Mouse (Mus musculus) embryo, embryonic 10.5 days (tissue): ENCODE data around the gene Tnfaip3.

ENCODE experiments used
- DNase-seq: peaks from one replicate; pipeline ENCODE4 v3.0.0-alpha.2; 2015; ENCODE audit warnings: low spot score

Tnfaip3 gene

GRCm38 (mm10) chr10:19015257-19015862 lies at the start of gene Tnfaip3:
Gene Tnfaip3, minus strand, starts transcription at chr10:19015657.
- peak; percentile 95 for DNase-seq

DNA sequence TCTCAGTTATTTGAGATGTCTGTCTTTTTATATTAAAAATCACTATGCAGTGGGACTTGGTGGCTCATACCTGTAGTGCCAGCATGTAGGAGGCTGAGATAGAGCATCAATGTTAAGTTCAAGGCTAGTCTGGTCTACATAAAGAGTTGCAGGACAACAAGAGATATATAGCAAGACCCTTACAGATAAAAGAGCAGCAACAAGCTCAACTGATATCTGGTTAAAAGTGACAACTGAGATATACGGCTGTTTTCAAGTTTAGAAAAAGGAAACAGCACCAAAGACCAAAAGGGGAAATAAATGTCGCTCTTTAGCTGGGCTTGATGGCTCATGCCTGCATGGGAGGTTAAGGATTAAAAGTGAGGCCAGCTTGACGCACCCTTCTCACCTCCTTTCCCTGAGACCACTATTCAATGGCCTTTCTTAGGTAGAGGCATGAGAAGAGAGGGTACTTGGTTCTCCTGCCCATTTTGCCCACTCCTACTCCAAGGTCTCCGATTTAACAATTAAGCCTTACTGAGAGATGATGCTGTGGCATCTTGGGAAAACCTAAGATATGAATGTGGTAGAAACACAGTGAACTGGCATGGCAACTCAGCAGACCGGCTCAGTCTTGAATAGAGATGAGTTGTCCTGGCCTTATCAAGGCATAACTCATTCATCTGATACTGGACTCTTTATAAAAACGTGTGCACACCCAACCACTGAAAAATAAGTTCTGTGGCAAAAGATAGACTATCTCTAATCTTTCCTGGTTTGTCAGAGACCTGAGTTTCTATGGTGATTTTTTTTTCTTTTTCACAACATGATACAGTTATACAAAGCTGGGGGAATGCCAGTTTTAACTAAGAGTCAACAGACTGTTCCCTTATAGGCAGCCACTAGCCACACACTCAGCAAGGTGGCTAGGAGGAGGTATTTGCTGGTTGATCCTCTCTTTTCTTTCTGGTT lies 49.5 kb upstream of the Tnfaip3 start:
- no peak for DNase-seq

DNA sequence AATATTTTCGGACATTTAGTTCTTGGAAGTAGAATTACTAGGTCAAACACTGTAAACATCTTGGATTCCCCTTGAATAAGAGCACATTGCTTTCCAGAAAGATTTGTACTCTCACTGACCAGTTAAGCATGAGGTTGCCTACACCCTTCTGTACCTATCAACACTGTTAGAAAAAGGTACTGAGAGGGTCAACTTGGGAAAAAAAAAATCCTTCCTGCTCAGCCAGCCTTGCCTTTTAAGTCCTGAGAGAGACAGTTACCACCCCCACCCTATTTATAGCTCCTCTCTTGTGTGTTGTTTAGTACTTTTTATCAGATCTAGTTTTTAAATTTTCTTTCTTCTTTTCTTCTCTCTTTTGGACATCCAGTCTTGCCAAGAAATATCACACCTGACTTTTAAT lies 48.2 kb upstream of the Tnfaip3 start:
- DNase-seq = no peak

DNA sequence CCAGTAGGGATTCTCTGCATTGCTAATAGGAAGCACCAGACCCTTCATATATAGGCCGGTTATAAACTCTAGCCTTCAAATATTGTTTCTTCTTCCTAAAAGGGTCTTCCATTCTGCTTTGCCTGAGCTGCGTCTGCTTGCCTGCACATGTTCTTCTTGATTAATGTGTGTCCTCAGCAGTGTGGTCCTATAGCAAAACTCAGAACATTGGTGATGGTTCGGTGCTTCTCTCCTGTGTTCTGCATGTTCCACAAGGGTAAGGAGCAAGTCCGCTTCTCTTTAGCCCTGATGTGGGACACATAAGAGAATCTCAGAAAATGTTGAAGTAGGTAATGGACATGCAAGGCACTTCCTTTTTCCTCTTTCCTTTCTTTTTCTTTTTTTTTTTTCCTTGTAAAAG lies 47.8 kb upstream of the Tnfaip3 start:
- DNase-seq = no peak

- peak; percentile 20 for DNase-seq
Measured at GRCm38 (mm10) chr10:19062098-19062905, 46.8 kb upstream of the Tnfaip3 start.

GRCm38 (mm10) chr10:19061201-19061600 lies 45.7 kb upstream of the Tnfaip3 start:
- no peak for DNase-seq

GRCm38 (mm10) chr10:19053524-19053923 lies 38.1 kb upstream of the Tnfaip3 start:
- DNase-seq = no peak

- no peak for DNase-seq
Measured at GRCm38 (mm10) chr10:19045986-19046385, 30.5 kb upstream of the Tnfaip3 start.

- no peak for DNase-seq
Measured at GRCm38 (mm10) chr10:19044765-19045516, 29.5 kb upstream of the Tnfaip3 start.

- DNase-seq = no peak
Measured at GRCm38 (mm10) chr10:19043529-19044262, 28.2 kb upstream of the Tnfaip3 start.

DNA sequence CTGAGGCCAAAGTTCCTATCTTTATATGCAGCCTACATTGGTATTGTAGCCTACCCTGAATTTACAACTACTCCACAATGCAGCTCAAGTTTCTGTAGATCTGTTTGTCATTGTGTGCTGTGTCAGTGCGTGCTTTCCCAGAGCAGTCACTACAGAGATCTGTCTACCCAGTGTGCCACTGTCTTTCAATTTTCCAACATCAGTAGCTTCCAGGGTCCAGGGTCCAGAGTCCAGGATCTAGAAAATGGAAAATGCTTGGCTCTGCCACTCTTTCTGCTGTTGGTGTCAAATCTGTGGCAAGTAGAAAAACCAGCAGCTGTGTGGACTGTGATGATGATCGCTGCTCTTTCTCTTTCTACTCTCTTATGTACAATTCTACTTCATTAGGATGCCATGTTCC lies 24.7 kb upstream of the Tnfaip3 start:
- DNase-seq = no peak

DNA sequence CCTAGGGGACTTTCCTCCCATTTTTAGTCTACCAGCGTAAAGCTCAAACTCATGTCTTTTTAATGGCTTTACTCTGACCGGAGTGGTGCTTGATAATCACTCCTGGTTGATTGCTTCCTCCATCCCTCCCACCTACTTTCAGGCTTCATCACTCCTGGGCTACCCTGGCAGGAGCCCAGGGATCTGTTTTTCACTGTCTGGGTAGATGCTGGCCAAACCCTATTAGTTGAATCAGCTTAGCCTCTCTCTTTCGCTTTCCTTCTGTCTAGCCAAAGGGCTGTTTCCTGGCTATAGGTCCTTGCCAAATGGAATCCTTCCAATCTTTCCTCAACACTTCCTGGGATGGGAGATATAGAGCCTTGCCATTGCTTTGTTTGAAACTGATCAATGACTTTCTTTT lies 19.3 kb upstream of the Tnfaip3 start:
- DNase-seq = no peak

- DNase-seq = no peak
Measured at GRCm38 (mm10) chr10:19033696-19034095, 18.2 kb upstream of the Tnfaip3 start.

DNA sequence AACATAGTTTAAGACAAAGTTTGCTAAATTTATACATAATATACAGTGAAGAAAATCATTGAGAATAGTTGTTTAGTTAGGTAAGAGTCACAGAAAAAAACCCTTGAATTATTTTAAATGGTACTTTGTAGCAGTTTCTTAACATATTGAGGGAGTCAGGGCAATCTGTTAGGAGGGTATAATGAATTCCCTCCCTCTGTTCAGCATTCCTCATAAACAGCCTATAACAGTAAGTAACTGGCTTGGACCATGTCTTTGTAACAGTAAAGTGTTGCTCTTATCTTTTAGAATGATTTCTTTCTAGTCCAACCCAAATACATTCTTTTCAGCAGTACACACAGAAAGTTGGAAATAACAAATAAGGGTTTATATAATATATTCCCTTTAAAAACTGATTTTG lies 16.4 kb upstream of the Tnfaip3 start:
- DNase-seq = no peak

GRCm38 (mm10) chr10:19030628-19031027 lies 15.2 kb upstream of the Tnfaip3 start:
- no peak for DNase-seq

- no peak for DNase-seq
Measured at GRCm38 (mm10) chr10:19026710-19027109, 11.3 kb upstream of the Tnfaip3 start.

- DNase-seq = no peak
Measured at GRCm38 (mm10) chr10:19024353-19024752, 8.9 kb upstream of the Tnfaip3 start.

- no peak for DNase-seq
Measured at GRCm38 (mm10) chr10:19023622-19024326, 8.3 kb upstream of the Tnfaip3 start.

GRCm38 (mm10) chr10:19022272-19022671 lies 6.8 kb upstream of the Tnfaip3 start:
- no peak for DNase-seq

DNA sequence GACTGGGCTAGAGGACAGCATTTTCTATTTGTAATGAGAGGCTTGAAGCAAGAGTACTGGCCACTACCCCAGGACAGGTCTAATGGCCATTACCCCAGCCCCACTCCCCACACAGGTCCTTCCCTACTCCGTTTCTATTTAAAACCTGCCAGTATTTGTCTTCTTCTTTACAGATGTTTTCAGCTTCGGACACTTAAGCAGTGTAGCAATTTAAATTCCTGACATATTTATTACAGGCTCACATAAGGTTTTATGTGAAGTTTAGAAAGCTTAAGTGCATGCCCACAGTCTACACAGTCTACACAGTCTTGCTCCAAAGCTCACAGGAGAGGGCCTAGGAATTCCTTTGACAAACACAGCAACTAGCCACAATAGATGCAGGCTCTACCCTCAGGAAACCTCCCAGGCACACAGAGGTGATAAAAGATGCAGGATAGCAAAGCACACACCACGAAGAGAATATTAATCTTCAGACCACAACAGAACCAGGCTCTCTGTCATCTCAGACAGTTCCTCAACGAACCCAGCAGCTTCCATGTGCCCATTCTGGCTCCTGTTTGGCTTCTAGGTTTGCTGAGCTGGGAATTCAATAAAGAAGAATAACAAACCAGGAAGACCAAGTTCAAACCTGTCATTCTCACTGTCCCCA lies 1.5 kb upstream of the Tnfaip3 start:
- peak; percentile 6 for DNase-seq
